Mouse (Mus musculus) layer of hippocampus, adult 2 months (tissue): Measurements from ENCODE around the gene Flnc. TPM values are rescaled to one million over a fixed set of nuclear protein-coding genes. Genes with fewer than 3 reads are reported as not detected.

ENCODE experiments used
- DNase-seq, 2 experiments: peaks; one replicate each; pipeline ENCODE4 v3.0.0; 2022; ENCODE audit warnings: low spot score in 2 of 2
- H3K27ac ChIP-seq: fragments of 200-600 bp; 2 replicates; pipeline ENCODE4 v1.8.1; 2022
- H3K4me3 ChIP-seq: fragments of 200-600 bp; 2 replicates; pipeline ENCODE4 v1.8.1; 2022; ENCODE audit warnings: mild to moderate bottlenecking
- CTCF ChIP-seq: fragments of 200-600 bp; conservative IDR thresholded peaks from 2 replicates; pipeline ENCODE4 v1.8.1; 2022; ENCODE audit warnings: antibody characterized with exemption, mild to moderate bottlenecking, moderate library complexity
- microRNA-seq, 2 experiments: library from miRNA; unstranded; fragments of <30 nt; microRNA quantifications; one replicate each; pipeline ENCODE4 v1.2.0; 2021
- total RNA-seq, 2 experiments: library from RNA; stranded (reverse); gene quantifications; 2 replicates each; pipeline ENCODE4 v1.2.3; 2021

Gene Flnc
- total RNA-seq, 2 experiments from 2014 or later = 1.2 to 1.4 TPM

GRCm38 (mm10) chr6:29506834-29507233 lies 73.8 kb downstream of the Flnc start:
- no peak for DNase-seq
- no peak for TF ChIP-seq CTCF
- no peak overlapping the region for H3K27ac ChIP-seq
- no peak overlapping the region; the same call in 1 of the 2 replicates for H3K4me3 ChIP-seq

DNA sequence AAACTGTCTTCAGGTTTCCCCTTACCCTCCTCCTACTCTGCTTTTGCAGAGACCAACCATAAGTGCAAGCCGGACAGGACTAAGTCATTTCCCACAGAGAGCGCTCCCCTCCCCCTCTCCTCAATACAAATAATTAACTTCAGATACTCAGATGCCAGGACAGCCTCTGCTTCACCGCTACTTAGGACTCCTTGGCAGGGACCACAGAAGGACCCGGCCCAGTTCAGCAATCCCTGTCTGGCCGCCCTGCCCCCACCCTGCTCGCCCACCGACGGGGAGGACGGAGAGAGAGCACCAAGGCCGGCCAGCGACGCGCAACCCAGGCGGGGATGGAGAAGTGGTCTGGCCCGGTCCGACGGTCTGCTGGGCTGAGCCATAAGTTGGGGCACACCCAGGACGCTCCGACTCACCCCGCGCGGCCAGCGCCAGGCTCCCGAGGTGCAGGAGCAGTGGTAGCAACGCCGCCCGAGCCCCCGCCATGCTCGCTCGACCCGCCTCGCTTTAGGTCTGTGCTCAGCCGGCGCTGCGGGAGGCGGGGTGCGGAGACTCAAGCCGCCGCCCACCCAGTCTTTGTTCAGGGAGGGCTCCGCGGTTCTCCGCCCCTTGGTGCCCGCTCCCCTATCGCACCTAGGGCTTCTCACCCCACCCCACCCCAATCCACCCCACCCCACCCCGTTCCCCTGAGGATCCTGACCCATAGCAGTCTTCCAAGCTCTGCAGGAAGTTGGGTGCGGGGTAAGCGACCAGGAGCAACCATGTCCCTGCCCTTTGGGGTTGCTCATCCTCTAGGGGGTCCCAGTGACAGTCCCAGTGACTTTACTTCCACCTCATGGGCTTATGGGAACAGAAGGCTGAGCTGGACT lies 74.6 kb downstream of the Flnc start, which contains the start of gene Kcp:
Gene Kcp, minus strand, starts transcription at position 506 of the 863 bp plus-strand sequence.
- TF ChIP-seq CTCF = no peak
- peak within 1 kb of the TSS; percentile 46 for H3K4me3 ChIP-seq
- DNase-seq = no peak
- no peak within 1 kb of the TSS for H3K27ac ChIP-seq

DNA sequence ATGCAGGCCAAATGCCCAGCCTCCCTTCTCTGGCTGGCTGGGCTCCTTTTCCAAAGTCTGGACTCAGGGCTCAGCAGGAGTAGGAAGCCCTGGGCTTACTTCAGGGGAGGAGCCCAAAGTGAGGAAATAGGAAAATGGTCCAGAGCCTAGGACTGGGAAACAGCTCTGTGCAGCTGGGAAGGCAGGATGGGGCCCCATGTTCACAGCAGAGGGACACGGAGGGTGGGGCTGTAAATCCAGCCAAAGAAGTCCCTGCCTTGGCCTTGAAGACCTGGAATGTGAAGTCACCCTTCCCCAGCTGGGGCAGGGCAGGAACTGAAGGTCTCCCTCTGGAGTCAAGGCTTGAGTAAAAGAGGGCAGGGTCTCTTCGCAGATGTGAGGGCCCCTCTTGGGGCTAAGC lies 76.0 kb downstream of the Flnc start:
- no peak overlapping the region for H3K4me3 ChIP-seq
- TF ChIP-seq CTCF = no peak
- no peak for DNase-seq
- H3K27ac ChIP-seq = no peak overlapping the region

Small RNA genes lying within 50 kb of the gene (microRNA-seq; reads per million reads assigned to microRNA genes)
- gene Gm26220 = 0.55 to 0.64 reads per million in 2 experiments
- 0 reads per million in 2 experiments for gene Gm44354

Other genes with a start within 250 kb of the Flnc start
- gene Impdh1, start 216.9 kb upstream of the Flnc start, total RNA-seq = 10 to 100 TPM; 40.7 to 47.5 TPM
- 1 to 10 TPM; 6.4 to 6.6 TPM for gene Hilpda, start 160.8 kb upstream of the Flnc start, total RNA-seq
- under 1 TPM; 0.51 to 0.56 TPM for gene Fam71f2, start 153.7 kb upstream of the Flnc start, total RNA-seq
- gene Fam71f1, start 114.1 kb upstream of the Flnc start, total RNA-seq = not detected
- gene Calu, start 85.2 kb upstream of the Flnc start, total RNA-seq = 10 to 100 TPM; 65.3 to 67.6 TPM
- gene Opn1sw, start 44.8 kb upstream of the Flnc start, total RNA-seq = not detected
- gene Ccdc136, start 36.9 kb upstream of the Flnc start, total RNA-seq = 10 to 100 TPM; 66.9 to 74.2 TPM
- 100 to 1,000 TPM; 245 to 247 TPM for gene Atp6v1f, start 34.5 kb downstream of the Flnc start, total RNA-seq
- under 1 TPM in 1 of 2 experiments, not detected in 1; 0.59 TPM for gene Atp6v1fnb, start 38.2 kb downstream of the Flnc start, total RNA-seq
- 1 to 10 TPM; 1.1 to 2.0 TPM for gene Kcp, start 74.7 kb downstream of the Flnc start, total RNA-seq
- gene Irf5, start 93.4 kb downstream of the Flnc start, total RNA-seq = 1 to 10 TPM; 3.8 to 5.1 TPM
- 10 to 100 TPM; 65.7 to 72.7 TPM for gene Tnpo3, start 176.6 kb downstream of the Flnc start, total RNA-seq